Mouse (Mus musculus): ENCODE data around the gene Efcc1.

Gene Efcc1

DNA sequence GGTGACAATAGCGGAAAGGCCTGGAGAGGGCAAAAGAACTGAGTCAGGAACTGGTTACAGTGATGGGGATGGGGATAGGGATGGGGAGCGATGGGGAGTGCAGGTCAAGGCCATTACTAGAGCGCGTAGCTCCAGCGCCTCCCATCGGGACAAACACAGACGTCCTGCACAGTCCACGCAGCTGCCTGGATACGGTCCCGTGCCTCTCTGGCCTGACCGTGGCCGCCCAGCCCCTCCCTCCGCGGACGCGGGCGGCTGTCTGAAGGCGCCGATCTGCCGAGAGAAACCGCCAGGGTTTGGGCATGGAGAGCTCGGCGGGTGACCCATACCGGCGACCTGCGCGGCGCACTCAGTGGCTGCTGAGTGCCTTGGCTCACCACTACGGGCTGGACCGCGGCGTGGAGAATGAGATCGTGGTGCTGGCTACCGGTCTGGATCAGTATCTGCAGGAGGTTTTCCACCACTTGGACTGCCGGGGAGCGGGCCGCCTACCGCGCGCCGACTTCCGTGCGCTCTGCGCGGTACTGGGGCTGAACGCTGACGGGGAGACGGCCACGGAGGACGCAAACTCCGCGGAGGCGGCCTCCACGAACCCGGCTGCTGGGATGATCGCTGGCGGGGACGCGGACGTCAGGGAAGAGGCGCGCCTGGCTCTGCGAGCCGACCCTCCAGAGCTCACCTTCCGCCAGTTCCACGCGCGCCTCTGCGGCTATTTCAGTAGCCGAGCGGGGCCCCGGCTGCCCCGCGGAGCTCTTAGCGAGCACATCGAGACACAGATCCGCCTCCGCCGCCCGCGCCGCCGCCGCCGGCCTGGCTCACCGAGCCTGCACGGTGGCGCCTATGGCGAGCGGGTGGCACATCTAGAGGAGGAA, at the start of gene Efcc1:
Gene Efcc1, plus strand, starts transcription at position 279 of the 872 bp plus-strand sequence.
- in situ Hi-C loops (cut with MboI, MseI): no loop called here

DNA sequence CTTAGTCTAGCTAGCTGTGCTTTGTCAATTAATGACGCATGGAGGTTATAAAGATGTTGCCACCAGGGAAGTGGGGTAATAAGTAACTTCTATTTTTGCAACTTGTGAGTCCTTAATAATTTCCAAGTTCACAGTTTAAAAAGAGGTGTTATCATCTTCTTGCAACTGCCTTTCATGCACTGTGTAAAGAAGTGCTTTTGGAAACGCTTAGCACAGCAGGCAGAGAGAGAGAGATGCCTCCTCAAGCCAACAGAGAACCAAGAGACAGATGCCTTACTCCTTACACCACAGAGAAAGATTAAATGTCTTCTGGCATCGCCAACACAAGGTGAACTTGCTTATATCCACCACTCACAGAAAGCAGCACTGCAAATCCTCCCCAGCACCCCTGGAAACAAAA, 34.7 kb upstream of the Efcc1 start:
- in situ Hi-C loops (cut with MboI, MseI): no loop called here

DNA sequence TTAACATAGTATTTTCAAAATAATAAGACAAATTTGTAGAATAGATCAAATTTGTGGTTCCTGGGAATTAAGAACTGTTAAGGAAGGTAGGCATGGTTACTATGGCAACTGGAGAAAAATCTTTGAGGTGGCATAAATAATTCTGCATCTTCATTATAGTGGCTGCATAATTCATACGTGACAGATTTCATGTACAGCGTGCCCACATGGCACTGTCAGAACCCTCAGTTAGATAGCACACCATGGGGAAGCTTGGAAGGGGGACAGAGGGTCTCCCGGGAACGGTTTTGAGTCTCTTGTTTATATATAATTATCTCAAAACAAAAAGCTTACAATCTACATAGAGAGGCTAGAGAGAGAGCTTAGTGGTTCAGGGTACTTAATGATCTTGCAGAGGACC, 34.1 kb upstream of the Efcc1 start:
- in situ Hi-C loops (cut with MboI, MseI): no loop called here

DNA sequence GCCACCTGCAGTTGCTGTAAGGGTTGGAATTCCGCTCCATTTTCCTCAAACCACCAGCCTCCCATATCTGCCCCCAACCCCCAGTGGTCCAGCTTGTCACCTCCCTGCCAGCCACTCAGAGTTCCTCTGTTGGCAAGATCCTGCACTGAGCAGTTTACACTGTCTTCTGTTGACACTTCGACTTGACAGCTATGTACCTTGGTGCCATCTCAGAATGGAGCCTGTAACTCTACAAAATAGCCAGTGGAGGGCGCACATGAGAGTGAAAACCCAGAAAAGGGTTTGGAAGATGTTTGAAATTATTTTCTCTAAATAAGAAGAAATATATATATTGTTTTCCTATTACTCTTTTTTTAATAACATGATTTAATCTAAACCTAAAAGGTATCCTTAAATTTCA, 24.4 kb upstream of the Efcc1 start:
- in situ Hi-C loops (cut with MboI, MseI): no loop called here

DNA sequence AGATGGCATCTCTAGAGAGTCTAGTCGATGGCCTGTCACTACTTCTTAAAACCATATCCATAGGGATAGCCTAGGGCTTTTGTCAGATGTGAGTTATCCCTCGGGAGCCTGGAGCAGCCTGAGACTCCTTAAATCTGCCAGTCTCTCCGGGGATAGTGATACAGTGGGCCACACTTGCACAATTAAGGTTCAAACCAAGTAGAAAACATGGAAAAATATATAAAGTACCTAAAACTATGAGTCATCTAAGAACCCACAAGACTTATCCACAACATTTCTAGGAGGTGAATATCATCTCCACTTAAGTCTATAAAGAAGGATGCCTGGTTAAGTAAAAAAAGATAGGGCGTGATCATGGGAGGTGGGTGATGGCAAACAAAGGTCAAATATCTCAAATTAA, 18.4 kb upstream of the Efcc1 start:
- in situ Hi-C loops (cut with MboI, MseI): no loop called here

DNA sequence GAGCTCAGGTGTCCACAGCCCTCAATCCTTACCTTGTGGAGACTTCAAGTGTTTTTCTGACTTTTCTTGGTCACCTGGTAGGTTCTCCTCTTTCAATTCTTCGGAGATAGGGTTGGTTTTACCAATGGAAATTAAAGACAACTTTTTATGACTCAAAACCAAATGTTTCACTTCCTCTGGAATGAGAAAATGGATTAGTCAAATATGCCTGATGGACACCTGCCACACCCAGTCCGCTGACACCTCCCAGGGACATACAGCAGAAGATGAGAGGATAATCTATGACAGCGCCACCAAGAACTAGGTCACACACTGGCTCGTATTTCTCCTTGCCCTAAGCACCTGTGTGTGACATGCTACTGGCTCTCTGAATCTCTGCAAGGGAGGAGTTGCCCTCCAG, 16.6 kb upstream of the Efcc1 start:
- in situ Hi-C loops (cut with MboI, MseI): no loop called here

DNA sequence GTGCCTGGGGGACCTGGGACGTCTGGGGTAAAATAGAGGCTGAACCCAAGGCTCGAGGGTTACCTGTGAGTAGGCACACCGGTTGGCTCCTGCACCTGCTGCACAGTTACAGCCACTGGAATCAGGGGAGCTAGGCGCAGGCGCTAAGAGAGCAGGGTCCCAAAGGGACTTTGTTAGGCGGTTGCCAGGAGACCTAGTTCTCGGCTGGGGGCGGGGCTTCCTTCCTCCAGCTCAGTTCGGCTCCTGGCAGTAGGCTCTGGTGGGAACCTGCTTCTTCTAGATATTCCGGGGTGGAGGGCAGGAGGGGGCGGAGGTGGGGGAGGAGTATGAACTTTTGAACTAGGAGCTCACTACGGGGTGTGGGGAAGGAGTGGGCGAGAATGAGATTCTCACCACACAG, 8.0 kb upstream of the Efcc1 start:
- in situ Hi-C loops (cut with MboI, MseI): no loop called here

DNA sequence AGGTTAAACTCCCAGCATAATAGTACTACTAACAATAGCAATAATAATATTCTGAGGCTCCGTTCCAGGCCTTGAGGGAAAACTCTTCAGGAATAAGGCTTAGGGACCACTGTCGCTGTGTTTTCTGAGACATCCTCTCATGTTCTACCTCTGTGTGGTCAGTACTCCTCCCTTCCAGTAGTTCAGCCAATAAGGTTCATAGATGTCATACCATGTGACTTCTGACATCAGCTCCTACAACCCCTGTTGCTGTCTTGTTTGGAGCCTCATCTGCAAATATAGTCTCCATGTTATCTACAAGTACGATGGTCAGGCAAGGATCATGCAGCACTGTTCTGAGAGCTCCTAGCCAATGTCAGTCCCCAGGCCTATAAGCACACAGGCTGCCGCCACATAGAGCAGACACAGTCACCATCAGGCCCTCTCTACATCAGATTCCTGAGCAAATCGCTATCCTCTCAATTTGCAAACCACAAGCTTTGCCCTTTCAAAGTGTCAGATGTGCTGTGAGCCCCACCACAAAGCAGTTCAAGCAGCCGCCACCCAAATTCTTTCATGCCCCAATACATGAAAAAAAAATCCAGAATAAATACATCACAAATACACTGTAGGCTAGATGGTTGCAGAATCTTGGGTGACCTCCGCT, 5.3 kb upstream of the Efcc1 start:
- in situ Hi-C loops (cut with MboI, MseI): no loop called here

DNA sequence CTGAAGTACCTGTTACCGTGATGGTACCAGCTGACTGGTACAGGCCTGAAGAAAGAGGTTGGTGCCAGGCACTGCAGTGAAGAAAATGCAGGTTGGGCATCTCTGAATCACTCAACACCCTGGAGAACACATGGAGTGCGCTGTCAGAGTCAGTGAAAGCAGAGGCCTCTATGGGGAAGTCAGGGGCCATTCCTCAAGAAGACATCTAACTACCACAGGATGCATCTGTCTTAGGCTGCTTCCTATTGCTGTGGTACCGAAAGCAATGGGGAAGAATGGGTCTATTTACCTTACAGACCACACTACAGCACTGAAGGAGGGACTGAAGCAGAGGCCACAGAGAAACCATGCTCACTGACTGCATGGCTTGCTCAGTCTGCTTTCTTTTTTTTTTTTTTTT, 2.6 kb upstream of the Efcc1 start:
- in situ Hi-C loops (cut with MboI, MseI): no loop called here

DNA sequence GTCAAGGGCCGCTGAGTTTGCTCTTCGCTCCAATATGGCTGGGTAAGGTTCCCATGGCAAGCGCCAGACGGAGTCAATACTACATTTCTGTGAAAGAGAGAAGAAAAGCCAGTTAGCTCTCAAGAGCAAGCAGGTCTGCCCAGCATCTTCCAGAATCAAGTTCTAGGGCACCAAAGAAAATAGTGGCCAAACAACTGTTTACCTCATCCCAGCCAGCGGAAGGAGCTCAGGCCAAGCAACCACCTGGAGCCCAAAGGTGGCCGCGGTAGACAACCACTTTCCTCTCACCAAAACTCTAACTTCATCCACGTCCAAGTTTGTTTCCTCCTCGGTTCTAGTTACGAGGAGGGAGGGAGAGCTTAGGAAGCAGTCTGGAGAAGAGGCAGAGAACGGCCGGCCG, 528 bp upstream of the Efcc1 start:
- in situ Hi-C loops (cut with MboI, MseI): no loop called here

DNA sequence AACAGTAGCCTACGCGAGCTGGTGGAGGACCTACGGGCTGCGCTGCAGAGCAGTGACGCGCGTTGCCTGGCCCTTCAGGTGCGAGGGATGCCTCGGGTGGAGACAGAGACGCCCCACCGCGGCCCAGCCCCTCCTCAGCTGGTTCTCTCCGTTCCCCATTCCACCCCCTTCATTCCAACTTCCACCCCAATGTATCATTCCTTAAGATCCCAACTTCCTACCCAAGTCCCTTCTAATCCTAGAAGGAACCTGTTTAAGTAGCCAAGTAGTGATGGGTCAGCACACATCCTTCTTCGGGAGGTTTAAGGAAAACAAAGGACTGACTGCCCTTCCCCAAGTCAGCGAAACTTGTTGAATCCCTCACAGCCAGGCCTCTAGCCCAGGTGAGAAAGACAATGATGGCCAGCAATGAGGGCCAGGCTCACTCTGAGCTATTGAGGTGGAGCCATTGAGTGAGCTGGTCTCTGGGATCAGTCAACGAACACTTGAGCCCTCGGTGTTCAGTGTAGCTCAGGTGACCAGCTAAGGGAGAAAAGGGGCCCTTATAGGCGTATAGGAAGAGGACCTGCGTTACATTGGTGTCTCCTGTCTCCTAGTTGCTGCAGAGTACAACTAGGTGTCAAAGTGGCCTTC, 910 bp downstream of the Efcc1 start:
- in situ Hi-C loops (cut with MboI, MseI): no loop called here

DNA sequence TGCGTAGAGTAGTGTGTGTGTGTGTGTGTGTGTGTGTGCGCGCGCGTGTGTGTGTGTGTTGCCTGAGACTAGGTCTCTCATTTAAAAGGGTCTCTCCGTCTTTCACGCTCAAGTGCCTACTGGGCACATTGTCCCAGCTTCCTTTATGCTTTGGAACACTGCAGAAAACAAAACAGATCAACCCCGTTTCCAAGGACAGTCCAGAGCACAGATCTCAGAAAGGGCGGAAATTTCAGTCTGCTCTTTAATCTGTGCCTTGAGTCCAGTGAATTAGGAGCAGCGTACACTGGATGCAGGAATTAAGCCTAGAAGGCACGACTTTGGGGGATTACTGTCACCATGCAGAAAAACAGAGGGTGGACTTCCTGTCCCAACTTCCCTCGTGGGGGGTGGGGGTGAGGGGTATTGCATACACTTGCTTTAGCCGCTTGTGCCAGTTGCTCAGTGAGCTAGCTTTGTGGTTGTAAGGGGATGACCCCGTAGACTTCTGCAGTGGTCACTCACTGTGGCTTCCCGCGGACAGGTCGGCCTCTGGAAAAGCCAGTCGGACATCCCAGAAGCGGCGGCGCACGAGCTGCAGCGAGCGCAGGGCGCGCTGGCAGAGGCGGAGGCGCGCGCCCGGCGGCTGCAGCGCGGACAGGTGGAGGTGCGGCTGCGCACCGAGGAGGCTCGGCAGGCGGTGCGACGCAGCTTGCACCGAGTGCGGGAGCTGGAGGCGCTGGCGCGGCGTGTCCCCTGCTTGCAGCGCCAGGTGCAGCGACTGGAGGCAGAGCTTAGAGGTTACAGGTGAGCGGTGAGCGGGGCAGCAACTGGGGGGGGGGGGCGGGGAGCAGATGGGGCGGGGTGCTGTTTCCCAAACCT, 1.7 kb downstream of the Efcc1 start:
- in situ Hi-C loops (cut with MboI, MseI): no loop called here

DNA sequence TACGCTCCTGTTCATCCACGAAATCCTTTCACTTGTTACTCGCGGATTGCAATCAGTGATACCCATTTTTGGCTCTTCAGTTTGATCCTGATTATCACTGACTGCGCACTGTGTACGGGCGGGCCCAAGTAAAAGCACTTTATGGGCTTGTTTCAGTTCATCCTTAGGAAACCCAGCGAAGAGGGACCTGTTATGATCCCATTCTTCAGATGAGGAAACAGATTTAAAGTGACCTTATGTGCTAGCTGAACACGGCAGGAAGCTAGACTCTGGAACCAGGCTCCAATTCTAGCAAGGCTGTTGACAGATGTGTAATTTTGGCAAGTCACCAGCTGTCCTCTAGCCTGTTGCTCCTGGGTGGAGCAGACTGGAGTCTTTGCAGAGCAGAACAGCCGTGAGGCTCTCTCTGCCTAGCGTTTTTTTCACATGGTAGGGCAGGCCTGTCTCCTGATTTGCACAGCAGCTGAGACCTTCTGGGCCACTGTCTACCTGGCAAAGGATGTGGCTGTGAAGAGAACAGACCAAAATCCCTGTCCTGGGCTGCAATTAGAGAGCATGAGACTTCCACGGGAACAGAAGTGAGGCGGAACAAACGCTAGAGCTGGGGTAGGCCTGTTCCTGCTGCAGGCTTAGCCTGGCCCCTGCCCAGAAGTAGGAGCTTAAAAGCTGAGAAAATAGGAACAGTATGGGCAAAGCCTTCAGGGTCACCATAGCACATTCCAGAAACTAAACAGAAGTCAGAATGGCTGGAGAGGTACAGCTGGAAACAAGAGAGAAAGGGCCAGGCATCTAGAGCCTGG, 2.7 kb downstream of the Efcc1 start:
- in situ Hi-C loops (cut with MboI, MseI): no loop called here

DNA sequence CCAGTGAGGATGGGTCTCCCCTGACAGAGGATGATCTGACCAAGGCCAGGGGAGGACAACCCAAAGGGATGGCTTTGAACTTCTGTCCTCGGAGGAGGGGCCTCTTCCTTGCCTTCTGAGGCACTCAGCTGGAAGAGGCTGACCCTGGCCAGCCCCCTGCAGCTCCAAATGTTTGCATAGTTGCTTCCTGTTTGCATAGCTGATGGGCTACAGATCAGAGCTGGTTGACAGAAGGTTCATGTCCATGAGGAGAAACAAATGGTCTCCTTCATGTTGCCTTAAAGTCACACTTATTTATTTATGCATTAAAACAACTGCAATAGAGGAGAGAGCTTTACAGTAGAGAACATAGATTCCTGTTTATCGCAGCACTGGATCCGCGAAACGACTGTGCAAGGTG, 3.5 kb downstream of the Efcc1 start:
- in situ Hi-C loops (cut with MboI, MseI): no loop called here

DNA sequence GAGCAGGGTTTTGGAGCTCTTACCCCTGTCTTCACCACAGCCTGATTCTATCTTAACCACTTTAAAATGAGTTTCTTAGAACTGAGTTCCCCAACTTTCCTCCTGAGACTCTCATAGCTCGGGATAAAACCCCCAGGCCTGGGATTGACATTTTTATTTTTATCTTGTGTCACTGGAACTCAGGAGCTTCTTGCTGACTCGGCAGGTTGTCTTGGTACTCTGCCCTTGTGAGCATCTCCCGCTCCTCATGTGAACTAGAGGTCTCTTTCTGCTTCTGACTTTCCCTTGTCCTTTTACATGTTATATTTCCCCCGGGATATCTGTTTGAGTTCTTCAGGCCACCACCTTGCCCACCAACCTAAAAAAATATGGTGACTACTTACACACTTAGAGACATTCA, 6.3 kb downstream of the Efcc1 start:
- in situ Hi-C loops (cut with MboI, MseI): no loop called here

DNA sequence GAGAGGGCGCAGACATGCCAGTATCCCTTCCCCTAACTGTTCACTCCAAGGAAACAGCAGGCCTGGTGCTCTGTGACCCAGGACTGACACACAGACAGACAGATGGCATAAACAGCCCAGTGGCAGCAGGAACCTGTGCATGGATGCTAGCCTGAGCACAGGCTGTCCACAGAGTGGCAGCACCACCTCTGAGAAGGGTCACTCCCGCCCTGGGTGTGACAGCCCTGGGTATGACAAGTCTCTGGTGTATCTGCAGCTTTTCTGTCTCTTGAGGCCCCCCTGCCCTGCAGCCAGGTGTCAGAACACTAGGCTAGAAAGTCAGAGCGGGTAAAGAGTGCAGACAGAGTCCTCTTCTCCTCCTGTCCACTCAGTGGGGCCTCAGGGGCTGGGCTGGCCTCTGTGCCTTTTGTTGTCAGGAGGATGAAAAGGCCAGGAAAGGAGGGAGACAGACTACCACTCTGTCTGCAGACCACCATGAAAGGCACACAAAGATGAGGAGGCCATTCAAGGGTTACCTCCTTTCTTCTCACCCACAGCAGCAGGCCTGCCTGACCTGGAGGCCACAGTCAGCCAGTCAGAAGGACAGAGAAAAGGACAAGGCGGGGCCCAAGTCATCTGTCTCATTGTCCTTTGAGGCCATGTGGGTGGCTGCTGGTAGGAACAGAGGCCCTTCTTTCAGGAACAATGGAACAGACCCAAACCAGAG, 7.4 kb downstream of the Efcc1 start:
- in situ Hi-C loops (cut with MboI, MseI): no loop called here

DNA sequence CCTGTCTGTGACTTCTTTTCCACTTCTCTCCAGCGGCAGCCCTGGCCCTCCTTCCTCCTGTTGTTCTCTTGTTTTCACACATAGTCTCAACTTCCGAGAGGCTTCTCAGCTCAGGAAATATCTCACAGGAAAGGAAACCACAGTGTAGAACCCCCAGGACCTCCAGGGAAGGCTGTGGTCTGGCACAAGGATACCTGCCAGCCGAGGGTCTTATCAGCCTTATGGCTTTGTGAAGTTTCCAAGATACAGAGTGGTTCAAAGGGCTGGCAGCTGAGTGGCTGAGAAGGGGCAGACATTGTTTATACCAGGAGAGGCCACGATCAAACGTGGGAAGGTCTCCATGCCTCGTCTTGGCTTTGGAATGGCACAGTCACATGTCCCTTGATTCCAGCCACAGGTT, 9.2 kb downstream of the Efcc1 start:
- in situ Hi-C loops (cut with MboI, MseI): no loop called here

DNA sequence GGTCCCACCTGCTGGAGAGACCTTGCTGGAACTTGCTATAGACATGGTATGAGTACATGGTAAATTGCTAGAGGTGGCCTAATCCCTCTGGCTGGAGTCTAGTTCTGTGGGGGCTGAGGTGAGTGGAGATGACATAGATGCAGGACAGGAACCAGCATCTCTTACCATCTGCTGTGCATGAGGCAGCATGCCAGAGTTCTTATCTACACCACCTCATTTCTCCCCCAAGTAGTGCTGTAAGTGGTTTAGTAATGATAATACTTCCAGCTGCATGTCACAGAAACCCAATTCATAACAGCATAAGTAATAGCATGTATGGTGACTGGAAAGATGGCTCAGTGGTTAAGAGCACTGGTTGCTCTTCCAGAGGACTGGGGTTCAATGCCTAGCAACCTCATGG, 9.8 kb downstream of the Efcc1 start:
- in situ Hi-C loops (cut with MboI, MseI): no loop called here

DNA sequence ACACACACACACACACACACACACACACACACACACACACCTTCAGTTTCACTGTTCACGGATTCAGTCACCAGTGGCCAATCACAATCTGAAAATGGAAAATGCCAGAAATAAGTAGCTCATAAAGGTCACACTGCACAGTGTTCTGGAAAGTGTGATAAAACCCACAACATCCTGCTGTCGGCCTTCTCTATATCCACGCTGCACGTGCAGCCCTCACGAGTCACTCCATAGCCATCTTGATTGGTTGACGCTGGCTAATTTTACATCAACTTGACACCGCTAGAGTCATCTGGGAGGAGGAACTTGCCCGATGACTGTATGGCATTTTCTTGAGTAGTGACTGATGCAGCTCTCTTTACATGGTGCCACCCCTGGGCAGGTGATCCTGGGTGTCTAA, 11.3 kb downstream of the Efcc1 start:
- in situ Hi-C loops (cut with MboI, MseI): no loop called here

DNA sequence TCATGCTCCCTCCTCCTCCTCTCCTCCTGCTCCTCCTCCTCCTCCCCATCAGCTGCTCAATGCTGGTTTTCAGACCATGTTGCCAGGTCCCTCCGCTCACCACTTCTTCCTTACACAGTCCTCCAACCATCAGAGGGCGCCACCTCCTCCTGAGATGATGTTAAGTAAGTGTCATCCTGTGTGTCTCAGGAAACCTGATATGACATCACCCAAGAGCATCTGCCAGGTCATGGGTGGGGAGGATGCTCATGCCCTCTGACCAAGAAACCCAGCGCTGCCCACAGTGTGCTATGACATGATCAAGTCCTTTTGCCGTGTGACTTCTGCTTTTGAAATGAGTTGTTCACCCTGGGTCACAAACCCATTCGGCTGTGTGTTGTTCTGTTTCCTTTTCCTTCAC, 12.1 kb downstream of the Efcc1 start:
- in situ Hi-C loops (cut with MboI, MseI): no loop called here

DNA sequence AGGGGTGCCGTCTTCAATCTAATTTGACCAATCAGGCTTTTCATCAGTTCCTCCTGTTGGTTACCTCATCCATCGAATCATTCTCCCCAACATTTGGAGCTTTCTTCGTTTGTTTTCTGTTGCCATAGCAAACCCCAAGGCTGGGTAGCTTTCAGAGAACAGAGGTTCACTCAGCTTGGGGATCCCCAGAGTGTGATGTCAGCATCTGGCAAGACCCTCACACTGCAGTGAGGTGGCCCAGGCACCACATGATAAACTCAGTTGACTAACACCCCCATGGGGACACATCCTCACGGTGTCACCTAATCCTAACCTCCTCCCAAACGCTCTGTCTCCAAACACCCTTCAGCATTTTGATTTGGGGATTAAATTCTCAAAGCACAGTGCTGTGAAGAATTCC, 12.6 kb downstream of the Efcc1 start:
- in situ Hi-C loops (cut with MboI, MseI): no loop called here
